Mouse (Mus musculus) bone marrow, adult 2 months (tissue): Measurements from ENCODE around the gene Muc2.

ENCODE experiments used
- CTCF ChIP-seq: fragments of 200-500 bp; IDR thresholded peaks from 2 replicates; pipeline ENCODE4 v1.5.1; 2011; ENCODE audit warnings: low read length, control low read depth; ENCODE audit not compliant: control insufficient read depth, insufficient read depth
- POLR2A ChIP-seq: fragments of 200-500 bp; IDR thresholded peaks from 2 replicates; pipeline ENCODE4 v1.6.1; 2011; ENCODE audit warnings: low read depth, mild to moderate bottlenecking, control low read depth, low read length, borderline replicate concordance; ENCODE audit not compliant: control insufficient read depth

DNA sequence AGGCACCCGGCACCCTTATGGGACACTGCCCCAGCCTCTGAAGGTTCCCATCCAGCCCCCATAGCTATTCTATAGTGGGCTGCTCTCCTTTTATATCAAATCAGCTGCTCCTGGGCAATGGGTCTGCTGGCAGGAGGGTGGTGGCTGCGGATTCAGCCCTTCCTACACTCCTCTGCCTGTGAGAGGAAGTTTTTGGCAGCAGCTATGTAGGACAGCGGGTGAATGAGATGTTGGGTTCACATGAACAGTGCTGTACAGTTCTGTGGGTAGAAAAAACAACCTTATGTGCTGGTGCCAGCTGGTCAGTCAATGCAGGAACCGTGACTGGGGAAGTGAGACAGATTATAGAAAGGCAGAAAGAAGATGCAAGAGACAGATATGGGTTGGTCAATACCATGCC, 11.2 kb upstream of the Muc2 start:
- TF ChIP-seq POLR2A: no peak
- TF ChIP-seq CTCF: no peak
